Mouse (Mus musculus) myocyte (in vitro differentiated cells): ENCODE data around the gene Nup155. TPM values are rescaled to one million over a fixed set of nuclear protein-coding genes. Genes with fewer than 3 reads are reported as not detected.
A peak's percentile ranks its signal among the peaks of the same experiment; 100 is the strongest.

Source experiments
- H3K27me3 ChIP-seq: one replicate; pipeline ENCODE4 v1.6.1; 2011; ENCODE audit not compliant: control insufficient read depth, insufficient read depth, insufficient read length
- H3K36me3 ChIP-seq: one replicate; pipeline ENCODE4 v1.6.1; 2011; ENCODE audit not compliant: control insufficient read depth, insufficient read depth
- H3K4me2 ChIP-seq: one replicate; pipeline ENCODE4 v1.6.1; 2011; ENCODE audit warnings: low read depth, control low read depth
- H3K4me3 ChIP-seq: one replicate; pipeline ENCODE4 v1.5.1; 2011; ENCODE audit warnings: mild to moderate bottlenecking, control low read depth, moderate library complexity
- H3K79me2 ChIP-seq: one replicate; pipeline ENCODE4 v1.6.1; 2011; ENCODE audit not compliant: control insufficient read depth, insufficient read depth
- H3ac ChIP-seq: one replicate; pipeline ENCODE4 v1.6.1; 2011; ENCODE audit not compliant: control insufficient read depth, insufficient read length
- CEBPB ChIP-seq: IDR thresholded peaks from 2 replicates; pipeline ENCODE4 v1.6.1; 2011; ENCODE audit warnings: mild to moderate bottlenecking, moderate library complexity; ENCODE audit not compliant: poor library complexity, insufficient read depth, severe bottlenecking
- E2F4 ChIP-seq: IDR thresholded peaks from one replicate; pipeline ENCODE4 v1.6.1; 2011; ENCODE audit warnings: mild to moderate bottlenecking, control low read depth, moderate library complexity; ENCODE audit not compliant: insufficient read depth
- MAX ChIP-seq: IDR thresholded peaks from one replicate; pipeline ENCODE4 v1.6.1; 2011; ENCODE audit warnings: low read depth, mild to moderate bottlenecking, control low read depth
- MYOD1 ChIP-seq, 3 experiments: IDR thresholded peaks; one replicate each; pipeline ENCODE4 v1.6.1; 2011; ENCODE audit warnings: control low read depth in 2 of 3, low read depth in 2 of 3, mild to moderate bottlenecking in 2 of 3, moderate library complexity in 1 of 3; ENCODE audit not compliant: insufficient read length in 2 of 3, control insufficient read depth in 1 of 3
- MYOG ChIP-seq, 3 experiments: IDR thresholded peaks; one replicate each; pipeline ENCODE4 v1.6.1; 2011; ENCODE audit warnings: control low read depth in 2 of 3, low read depth in 2 of 3, mild to moderate bottlenecking in 2 of 3; ENCODE audit not compliant: insufficient read length in 2 of 3, control insufficient read depth in 1 of 3, insufficient read depth in 1 of 3
- POLR2A ChIP-seq: IDR thresholded peaks from one replicate; pipeline ENCODE4 v1.6.1; 2011; ENCODE audit warnings: low read depth, mild to moderate bottlenecking, control low read depth, moderate library complexity; ENCODE audit not compliant: insufficient read length
- POLR2AphosphoS2 ChIP-seq: IDR thresholded peaks from one replicate; pipeline ENCODE4 v1.6.1; 2011; ENCODE audit warnings: low read depth, control low read depth; ENCODE audit not compliant: insufficient read length
- REST ChIP-seq: IDR thresholded peaks from one replicate; pipeline ENCODE4 v1.6.1; 2011; ENCODE audit warnings: mild to moderate bottlenecking, control low read depth, moderate library complexity; ENCODE audit not compliant: insufficient read depth, insufficient read length
- SRF ChIP-seq: IDR thresholded peaks from one replicate; pipeline ENCODE4 v1.6.1; 2011; ENCODE audit warnings: low read depth; ENCODE audit not compliant: control insufficient read depth, insufficient read length
- TCF12 ChIP-seq: IDR thresholded peaks from one replicate; pipeline ENCODE4 v1.6.1; 2011; ENCODE audit warnings: mild to moderate bottlenecking, control low read depth; ENCODE audit not compliant: poor library complexity, insufficient read depth, severe bottlenecking
- TCF3 ChIP-seq: IDR thresholded peaks from one replicate; pipeline ENCODE4 v1.6.1; 2011; ENCODE audit warnings: low read depth, control low read depth; ENCODE audit not compliant: insufficient read length
- USF1 ChIP-seq: IDR thresholded peaks from one replicate; pipeline ENCODE4 v1.6.1; 2011; ENCODE audit warnings: low read depth, mild to moderate bottlenecking, control low read depth, moderate library complexity
- polyA plus RNA-seq: library from polyadenylated mRNA; unstranded; fragments of >200 nt; fragmentation: generic; extraction: Trizol; gene quantifications from one replicate; pipeline ENCODE4 v1.2.1, GENCODE M21; 2012; ENCODE audit warnings: missing spikeins

The Nup155 gene
- polyA plus RNA-seq, 1 experiment, result 9.7 TPM

GRCm38 (mm10) chr15:8190435-8190834 lies 81.4 kb downstream of the Nup155 start:
- H3K27me3 ChIP-seq, result no peaks in the 10 kb centered on the region
- peaks cover 30% of the 10 kb centered on the region for H3K36me3 ChIP-seq

GRCm38 (mm10) chr15:8200317-8200716 lies 91.2 kb downstream of the Nup155 start:
- no peak overlapping the region for H3K4me2 ChIP-seq
- TF ChIP-seq REST (no peak), E2F4 (no peak), TCF12 (no peak), MAX (no peak), SRF (no peak), TCF3 (no peak), POLR2A (no peak), MYOG (IDR thresholded peaks at IDR 0.05; ENCODE audit: control insufficient read depth in 1 of 3, insufficient read depth in 1 of 3, insufficient read length in 2 of 3, low read depth in 2 of 3) (no peak), MYOD1 (IDR thresholded peaks at IDR 0.05; ENCODE audit: control insufficient read depth in 1 of 3, insufficient read length in 2 of 3, low read depth in 2 of 3) (no peak), CEBPB (no peak), POLR2AphosphoS2 (no peak), USF1 (no peak)
- H3K79me2 ChIP-seq, result no peaks in the 10 kb centered on the region
- H3ac ChIP-seq, result no peak overlapping the region
- no peak overlapping the region for H3K4me3 ChIP-seq
- H3K36me3 ChIP-seq, result peaks cover 44% of the 10 kb centered on the region
- H3K27me3 ChIP-seq, result no peaks in the 10 kb centered on the region

More at GRCm38 (mm10) chr15:8190435-8190834, 81.4 kb downstream of the Nup155 start:
- TF ChIP-seq CEBPB, result no peak
- no peaks in the 10 kb centered on the region for H3K79me2 ChIP-seq
- H3K4me3 ChIP-seq, result no peak overlapping the region
- peak overlapping the region; percentile 16 for H3K4me2 ChIP-seq
- no peak overlapping the region for H3ac ChIP-seq

GRCm38 (mm10) chr15:8208362-8208761 lies 99.3 kb downstream of the Nup155 start:
- Histone ChIP-seq H3K36me3 (peaks cover 35% of the 10 kb centered on the region), H3K79me2 (no peaks in the 10 kb centered on the region), H3K4me2 (no peak overlapping the region), H3K4me3 (no peak overlapping the region), H3ac (no peak overlapping the region), H3K27me3 (no peaks in the 10 kb centered on the region)
- TF ChIP-seq MYOD1 (IDR thresholded peaks at IDR 0.05; ENCODE audit: control insufficient read depth in 1 of 3, insufficient read length in 2 of 3, low read depth in 2 of 3), result no peak
- TF ChIP-seq SRF, result no peak
- TF ChIP-seq TCF3, result no peak
- TF ChIP-seq MAX, result no peak
- no peak for TF ChIP-seq POLR2AphosphoS2
- TF ChIP-seq USF1, result no peak
- no peak for TF ChIP-seq E2F4
- TF ChIP-seq POLR2A, result no peak
- no peak for TF ChIP-seq MYOG (IDR thresholded peaks at IDR 0.05; ENCODE audit: control insufficient read depth in 1 of 3, insufficient read depth in 1 of 3, insufficient read length in 2 of 3, low read depth in 2 of 3)

Other genes with a start within 250 kb of the Nup155 start
- gene Wdr70, start 10.1 kb upstream of the Nup155 start, polyA plus RNA-seq, result 50.5 TPM
- 4.1 TPM for gene Cplane1, start 59.8 kb downstream of the Nup155 start, polyA plus RNA-seq